Mouse (Mus musculus) lung, embryonic 16.5 days (tissue): ENCODE results near the gene Rap1b. TPM values are rescaled to one million over a fixed set of nuclear protein-coding genes. Genes with fewer than 3 reads are reported as not detected.
A peak's percentile ranks its signal among the peaks of the same experiment; 100 is the strongest.
"Not testable (repeated sequence)": the region's sequence is repeated elsewhere in the genome, so short reads cannot be mapped to it uniquely, and the experiment has no call there.

ENCODE experiments used
- ATAC-seq: fragments of 200-750 bp; cut with Nextera tagmentation; 2 replicates; pipeline ENCODE4 v1.8.0; 2017; ENCODE audit warnings: low read depth, mild to moderate bottlenecking, moderate library complexity
- H3K27ac ChIP-seq: fragments of 300-500 bp; sonication (generic); 2 replicates; pipeline ENCODE4 v1.5.1; 2014; ENCODE audit warnings: mild to moderate bottlenecking, control low read depth, low read length
- H3K27me3 ChIP-seq: fragments of 300-500 bp; sonication (generic); 2 replicates; pipeline ENCODE4 v1.6.1; 2014; ENCODE audit warnings: low read depth, low read length, mixed read lengths; ENCODE audit not compliant: control insufficient read depth, insufficient read depth
- H3K36me3 ChIP-seq: fragments of 300-500 bp; sonication (generic); 2 replicates; pipeline ENCODE4 v1.6.1; 2014; ENCODE audit warnings: low read length; ENCODE audit not compliant: control insufficient read depth, insufficient read depth
- H3K4me1 ChIP-seq: fragments of 300-500 bp; sonication (generic); replicated peaks from 2 replicates; pipeline ENCODE4 v1.6.1; 2014; ENCODE audit warnings: low read length, mixed read lengths; ENCODE audit not compliant: control insufficient read depth, insufficient read depth
- H3K4me2 ChIP-seq: fragments of 300-500 bp; sonication (generic); 2 replicates; pipeline ENCODE4 v1.6.1; 2014; ENCODE audit warnings: low read depth, low read length, control low read depth
- H3K4me3 ChIP-seq: fragments of 300-500 bp; sonication (generic); 2 replicates; pipeline ENCODE4 v1.5.1; 2014; ENCODE audit warnings: mild to moderate bottlenecking, low read length, control low read depth
- H3K9ac ChIP-seq: fragments of 300-500 bp; sonication (generic); 2 replicates; pipeline ENCODE4 v1.6.1; 2014; ENCODE audit warnings: low read length, control low read depth
- H3K9me3 ChIP-seq: fragments of 300-500 bp; sonication (generic); 2 replicates; pipeline ENCODE4 v1.6.1; 2016; ENCODE audit warnings: low read length; ENCODE audit not compliant: control insufficient read depth
- WGBS: fragments of 180-500 bp; shearing (Covaris S2); extraction: QIAGEN DNeasy Blood & Tissue Kit; methylation state at CpG from one replicate; pipeline ENCODE4 v1.1.7; 2014; 5-methylcytosine and 5-hydroxymethylcytosine counted together
- polyA plus RNA-seq: library from polyadenylated mRNA; unstranded; fragments of >200 nt; fragmentation: Nextera tagmentation; extraction: Ambion mirVana; gene quantifications from 2 replicates; pipeline ENCODE4 v1.2.1, GENCODE M21; 2015

Rap1b gene
- polyA plus RNA-seq: 215 and 222 TPM in 2 replicates

DNA sequence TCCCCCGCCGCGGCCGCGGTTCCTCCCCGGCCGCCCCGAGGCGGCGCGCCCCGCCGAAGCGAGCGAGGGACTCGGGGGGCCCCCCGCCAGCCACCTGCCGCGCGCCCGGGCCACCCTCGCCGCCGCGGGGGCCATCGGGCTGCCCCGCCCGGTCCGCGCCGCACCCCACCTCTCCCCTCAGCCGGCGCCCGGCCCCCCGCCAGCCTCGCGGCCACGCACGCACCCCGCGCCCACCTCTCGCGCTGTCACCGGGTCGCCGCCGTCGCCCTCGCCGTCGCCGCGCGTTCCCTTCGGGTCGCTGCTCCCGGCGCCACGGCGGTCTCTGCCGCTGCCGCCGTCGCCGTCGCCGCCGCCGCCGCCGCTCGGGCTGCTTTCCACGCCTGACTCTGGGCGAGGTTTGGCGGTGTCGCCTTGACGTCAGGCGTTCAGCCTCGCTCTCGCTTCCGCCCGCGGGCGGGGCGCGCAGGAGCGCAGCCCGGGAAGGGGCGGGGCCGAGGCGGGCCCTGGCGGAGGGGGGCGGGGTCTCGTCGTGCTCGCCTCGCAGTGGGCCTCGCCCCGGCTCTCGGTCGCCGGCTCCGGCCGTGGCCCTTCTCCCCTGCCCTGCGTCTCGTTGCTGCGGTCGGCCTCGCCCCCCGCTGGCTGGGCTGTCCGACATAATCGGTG is at the start of gene Rap1b:
Gene Rap1b (minus strand): TSS at position 439 of the 663 bp plus-strand sequence.
- Histone ChIP-seq H3K27ac (peak within 1 kb of the TSS; percentile 99), H3K4me3 (peak within 1 kb of the TSS; percentile 90), H3K9ac (peak within 1 kb of the TSS; percentile 96), H3K9me3 (no peaks in the 10 kb centered on the region), H3K4me2 (peak within 1 kb of the TSS; percentile 74), H3K36me3 (no peaks in the 10 kb centered on the region), H3K27me3 (no peaks in the 10 kb centered on the region), H3K4me1 (peaks cover 9% of the 10 kb centered on the region)
- peak; percentile 97 for ATAC-seq
- under 1% methylated on average over 83 of the region's 112 CpGs for WGBS

- H3K4me1 ChIP-seq: peaks cover 7% of the 10 kb centered on the region
- H3K9ac ChIP-seq: no peak overlapping the region
- no peaks in the 10 kb centered on the region for H3K9me3 ChIP-seq
- H3K4me2 ChIP-seq: no peak overlapping the region
- no peaks in the 10 kb centered on the region for H3K36me3 ChIP-seq
- 69% methylated on average over 4 of the region's 4 CpGs for WGBS
- no peak overlapping the region for H3K4me3 ChIP-seq
- ATAC-seq: no peak
- H3K27me3 ChIP-seq: no peaks in the 10 kb centered on the region
- H3K27ac ChIP-seq: no peak overlapping the region
These were observed 49.4 kb upstream of the Rap1b start for GRCm38 (mm10) chr10:117895186-117895585.

DNA sequence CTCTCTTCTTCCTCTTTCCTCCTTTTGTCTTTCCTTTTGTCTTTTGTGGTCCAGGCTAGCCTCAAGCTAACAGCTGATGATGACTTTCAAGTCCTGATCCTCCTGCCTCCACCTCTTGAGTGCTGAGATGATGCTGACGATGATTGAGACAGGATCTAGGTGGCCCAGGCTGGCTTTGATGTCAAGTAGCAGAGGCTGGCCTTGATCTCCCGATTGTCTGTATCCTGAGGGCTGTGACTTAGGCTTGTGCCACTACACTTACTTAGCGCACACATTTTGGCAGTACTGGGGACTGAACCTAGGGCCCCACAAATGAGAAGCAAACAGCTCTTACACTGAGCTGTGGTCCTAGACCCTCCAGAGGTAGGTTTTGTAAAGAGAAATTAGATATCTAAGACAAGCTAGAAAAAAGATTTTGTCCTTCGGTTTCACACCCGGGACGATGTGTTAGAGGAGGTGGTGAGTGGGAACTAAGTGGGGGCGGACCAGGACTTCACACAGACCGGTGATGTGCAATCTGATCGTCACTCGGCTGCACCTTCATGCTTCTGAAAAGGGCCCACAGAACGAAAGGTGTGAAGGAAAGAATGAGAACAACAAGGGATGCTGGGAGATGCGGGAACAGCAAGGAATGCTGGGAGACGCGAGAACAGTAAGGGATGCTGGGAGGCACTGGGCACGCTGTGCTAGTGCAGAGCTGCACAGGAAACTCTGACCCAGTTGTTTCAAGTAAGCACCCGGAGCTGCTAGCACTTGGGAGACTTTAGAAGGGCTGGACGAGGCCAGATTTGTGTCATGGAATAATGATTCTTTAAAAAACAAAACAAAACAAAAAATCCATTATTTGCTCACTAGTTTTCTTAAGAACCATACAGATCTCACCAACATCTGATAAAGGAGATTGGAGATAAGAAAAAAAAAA is 48.5 kb upstream of the Rap1b start:
- no peak overlapping the region for H3K9ac ChIP-seq
- H3K4me1 ChIP-seq: peaks cover 3% of the 10 kb centered on the region
- H3K36me3 ChIP-seq: no peaks in the 10 kb centered on the region
- H3K9me3 ChIP-seq: no peaks in the 10 kb centered on the region
- ATAC-seq: no peak
- no peak overlapping the region for H3K4me2 ChIP-seq
- H3K27ac ChIP-seq: no peak overlapping the region
- H3K4me3 ChIP-seq: no peak overlapping the region
- WGBS: 79% methylated on average over 17 of the region's 17 CpGs
- no peaks in the 10 kb centered on the region for H3K27me3 ChIP-seq

GRCm38 (mm10) chr10:117893128-117893527 is 47.3 kb upstream of the Rap1b start:
- H3K9ac ChIP-seq, H3K4me2 ChIP-seq, H3K27ac ChIP-seq, H3K4me3 ChIP-seq, H3K36me3 ChIP-seq, H3K9me3 ChIP-seq, H3K27me3 ChIP-seq, H3K4me1 ChIP-seq, ATAC-seq: not testable (repeated sequence)
- 33% methylated on average over 12 of the region's 13 CpGs for WGBS

DNA sequence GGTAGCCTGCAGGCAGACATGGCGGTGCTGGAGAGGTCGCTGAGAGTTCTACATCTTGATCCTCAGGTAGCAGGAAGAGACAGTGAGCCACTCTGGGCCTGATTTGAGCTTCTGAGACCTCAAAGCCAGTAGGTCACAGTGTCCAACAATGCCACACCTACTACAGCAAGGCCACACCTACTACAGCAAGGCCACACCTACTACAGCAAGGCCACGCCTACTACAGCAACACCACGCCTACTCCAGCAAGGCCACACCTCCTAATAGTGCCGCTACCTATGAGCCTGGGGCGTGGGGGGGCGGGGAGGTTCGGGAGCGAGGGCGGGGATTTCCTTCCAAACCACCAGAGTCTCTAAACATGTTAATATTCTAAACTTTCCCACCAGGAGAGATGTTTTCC is 45.5 kb upstream of the Rap1b start:
- Histone ChIP-seq H3K27ac (no peak overlapping the region), H3K4me3 (no peak overlapping the region), H3K9ac (no peak overlapping the region), H3K9me3 (no peaks in the 10 kb centered on the region), H3K4me2 (no peak overlapping the region), H3K36me3 (no peaks in the 10 kb centered on the region), H3K4me1 (peaks cover 6% of the 10 kb centered on the region), H3K27me3 (no peaks in the 10 kb centered on the region)
- no peak for ATAC-seq
- WGBS: 84% methylated on average over 10 of the region's 10 CpGs

DNA sequence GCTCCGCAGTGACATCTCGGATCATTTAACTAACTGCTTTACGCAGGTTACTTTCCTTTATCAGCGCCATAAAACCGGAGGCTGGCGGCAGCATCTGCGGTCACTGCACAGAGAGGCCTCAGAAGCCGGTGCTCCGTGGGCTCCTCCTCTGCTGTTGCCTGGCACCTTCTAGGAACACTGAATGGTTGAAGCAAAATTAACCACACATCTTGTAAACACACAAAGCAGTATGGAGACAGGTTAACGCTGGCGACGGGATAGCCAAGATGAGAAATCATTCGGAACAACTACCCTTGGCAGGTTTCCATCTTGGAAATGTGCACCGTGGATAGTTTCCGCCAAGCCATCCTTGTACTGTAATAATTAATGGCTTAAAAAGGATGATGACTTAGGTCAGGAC is 43.0 kb upstream of the Rap1b start:
- no peaks in the 10 kb centered on the region for H3K36me3 ChIP-seq
- H3K9me3 ChIP-seq: no peaks in the 10 kb centered on the region
- no peak overlapping the region for H3K27ac ChIP-seq
- H3K27me3 ChIP-seq: no peaks in the 10 kb centered on the region
- ATAC-seq: no peak
- H3K9ac ChIP-seq: no peak overlapping the region
- 80% methylated on average over 15 of the region's 15 CpGs for WGBS
- no peak overlapping the region for H3K4me3 ChIP-seq
- peaks cover 6% of the 10 kb centered on the region; the same call in 1 of the 2 replicates for H3K4me1 ChIP-seq
- no peak overlapping the region for H3K4me2 ChIP-seq

DNA sequence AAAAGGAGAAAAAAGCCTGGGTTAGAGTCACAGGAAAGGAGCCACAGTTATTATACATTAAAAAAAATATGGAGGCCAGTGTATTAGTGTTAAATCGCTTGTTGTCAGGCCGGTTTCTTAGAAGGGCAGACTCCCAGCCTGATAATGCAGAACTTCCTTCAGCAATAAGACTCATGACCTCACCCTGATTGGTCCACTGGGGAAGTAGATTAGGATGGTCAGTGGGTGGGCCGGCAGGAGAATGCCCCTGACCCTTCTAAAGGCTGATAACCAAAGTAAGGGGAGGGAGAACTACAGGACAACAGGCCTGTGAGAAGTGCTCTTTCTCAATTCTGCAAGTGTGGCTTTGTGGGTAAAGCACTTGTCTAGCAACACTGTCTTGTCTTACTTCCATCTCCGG is 39.5 kb upstream of the Rap1b start:
- Histone ChIP-seq H3K27me3 (no peaks in the 10 kb centered on the region), H3K4me3 (no peak overlapping the region), H3K4me2 (no peak overlapping the region), H3K9ac (no peak overlapping the region), H3K27ac (peak overlapping the region; percentile 59), H3K4me1 (peaks cover 6% of the 10 kb centered on the region; the same call in 1 of the 2 replicates), H3K9me3 (no peaks in the 10 kb centered on the region), H3K36me3 (no peaks in the 10 kb centered on the region)
- WGBS: 48% methylated on average over 4 of the region's 4 CpGs
- no peak for ATAC-seq

DNA sequence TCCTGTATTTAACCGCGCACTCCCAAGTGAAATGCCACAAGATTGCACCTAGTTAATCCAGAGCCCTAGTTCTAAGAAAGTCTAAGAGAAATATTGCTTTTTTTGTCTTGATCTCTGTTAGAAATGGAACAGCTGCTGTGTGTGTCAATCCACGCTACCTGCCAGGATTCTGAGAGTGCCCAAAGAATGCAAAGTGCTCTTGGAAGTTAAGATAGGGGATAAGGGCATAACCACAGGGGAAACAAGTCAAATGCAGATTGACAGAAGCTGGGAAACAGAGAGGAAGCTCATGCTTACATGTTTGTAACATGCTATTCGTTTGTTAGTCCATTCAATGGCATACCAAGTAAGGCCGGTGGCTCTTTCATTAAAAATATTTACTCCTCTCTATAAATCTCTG is 38.9 kb upstream of the Rap1b start:
- Histone ChIP-seq H3K27me3 (no peaks in the 10 kb centered on the region), H3K4me1 (peaks cover 6% of the 10 kb centered on the region; the same call in 1 of the 2 replicates), H3K36me3 (no peaks in the 10 kb centered on the region), H3K27ac (peak overlapping the region; percentile 79), H3K9ac (no peak overlapping the region), H3K4me3 (no peak overlapping the region), H3K9me3 (no peaks in the 10 kb centered on the region), H3K4me2 (no peak overlapping the region)
- 57% methylated on average over 5 of the region's 5 CpGs for WGBS
- ATAC-seq: peak; percentile 74

DNA sequence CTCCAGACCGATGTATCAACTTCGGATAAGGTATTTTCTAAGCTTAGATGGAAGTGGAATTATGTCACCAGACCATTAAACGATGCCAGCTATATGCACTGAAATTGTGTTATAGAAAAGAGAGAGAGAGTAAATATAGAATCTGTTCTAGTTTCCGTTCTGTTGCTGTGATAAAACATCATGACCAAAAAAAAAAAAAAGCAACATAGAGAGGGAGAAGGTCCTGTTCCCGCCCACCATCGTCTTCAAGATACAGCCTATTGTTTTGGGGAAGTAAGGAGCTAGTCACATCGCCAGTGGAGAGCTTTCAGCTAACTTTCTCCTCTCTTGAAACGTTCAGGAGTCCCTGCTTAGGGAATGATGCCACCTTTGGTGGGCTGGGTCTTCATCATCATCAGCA is 37.6 kb upstream of the Rap1b start:
- Histone ChIP-seq H3K27ac (no peak overlapping the region; the same call in 1 of the 2 replicates), H3K4me1 (peaks cover 6% of the 10 kb centered on the region; the same call in 1 of the 2 replicates), H3K36me3 (no peaks in the 10 kb centered on the region), H3K4me2 (no peak overlapping the region), H3K9me3 (no peaks in the 10 kb centered on the region), H3K9ac (no peak overlapping the region), H3K4me3 (no peak overlapping the region), H3K27me3 (no peaks in the 10 kb centered on the region)
- WGBS: 83% methylated on average over 8 of the region's 8 CpGs
- no peak for ATAC-seq
